Mouse (Mus musculus): ENCODE results near the gene Acot7. TPM values are rescaled to one million over a fixed set of nuclear protein-coding genes. Genes with fewer than 3 reads are reported as not detected.

Gene Acot7
- polyA plus RNA-seq, 2 experiments: 47.3 to 50.3 TPM

GRCm38 (mm10) chr4:152214871-152215415, 37.0 kb downstream of the Acot7 start:
- ATAC-seq (ENCODE audit: low FRiP score, low read depth): no peak
- 74% methylated on average over 8 of the region's 8 CpGs for WGBS
- TF ChIP-seq POLR2A (IDR thresholded peaks at IDR 0.05; ENCODE audit: borderline replicate concordance, extremely low read depth, insufficient read depth, insufficient read length): no peak
- H3K4me3 ChIP-seq (replicated peaks; ENCODE audit: low read length): no peak overlapping the region
- no peaks in the 10 kb centered on the region for H3K4me1 ChIP-seq (ENCODE audit: control insufficient read depth, insufficient read depth, low read length)
- no peak overlapping the region for H3K4me2 ChIP-seq (replicated peaks; ENCODE audit: low read depth, low read length, severe bottlenecking)
- no peak overlapping the region for H3K27ac ChIP-seq (replicated peaks; ENCODE audit: low read depth, low read length)
- DNase-seq (ENCODE audit: low spot score): no peak
- H3K36me3 ChIP-seq (ENCODE audit: control insufficient read depth, insufficient read depth, low read length): no peaks in the 10 kb centered on the region
- no peaks in the 10 kb centered on the region for H3K27me3 ChIP-seq (ENCODE audit: control insufficient read depth, insufficient read depth, low read length)
- no peak overlapping the region for H3K9ac ChIP-seq (ENCODE audit: low read depth, low read length, severe bottlenecking)
- H3K9me3 ChIP-seq (ENCODE audit: control insufficient read depth, low read length): no peaks in the 10 kb centered on the region

- TF ChIP-seq POLR2A (IDR thresholded peaks at IDR 0.05; ENCODE audit: borderline replicate concordance, extremely low read depth, insufficient read depth, insufficient read length): no peak
- H3K9me3 ChIP-seq (ENCODE audit: control insufficient read depth, low read length): no peaks in the 10 kb centered on the region
- no peak overlapping the region for H3K9ac ChIP-seq (ENCODE audit: low read depth, low read length, severe bottlenecking)
- H3K36me3 ChIP-seq (ENCODE audit: control insufficient read depth, insufficient read depth, low read length): no peaks in the 10 kb centered on the region
- WGBS: 91% methylated on average over 3 of the region's 3 CpGs
- no peak overlapping the region for H3K4me3 ChIP-seq (replicated peaks; ENCODE audit: low read length)
- no peaks in the 10 kb centered on the region for H3K27me3 ChIP-seq (ENCODE audit: control insufficient read depth, insufficient read depth, low read length)
- ATAC-seq (ENCODE audit: low FRiP score, low read depth) (no peak), DNase-seq (ENCODE audit: low spot score) (no peak)
- H3K4me1 ChIP-seq (ENCODE audit: control insufficient read depth, insufficient read depth, low read length): no peaks in the 10 kb centered on the region; the same call in 1 of the 2 replicates
- no peak overlapping the region for H3K4me2 ChIP-seq (replicated peaks; ENCODE audit: low read depth, low read length, severe bottlenecking)
- H3K27ac ChIP-seq (replicated peaks; ENCODE audit: low read depth, low read length): no peak overlapping the region
These were observed 41.7 kb downstream of the Acot7 start for GRCm38 (mm10) chr4:152219591-152219990.

- no peaks in the 10 kb centered on the region for H3K27me3 ChIP-seq (ENCODE audit: control insufficient read depth, insufficient read depth, low read length)
- H3K36me3 ChIP-seq (ENCODE audit: control insufficient read depth, insufficient read depth, low read length): no peaks in the 10 kb centered on the region
- 0 out of 2 replicates have a peak overlapping the region, but pooled peaks have one; percentile 58 for H3K27ac ChIP-seq (replicated peaks; ENCODE audit: low read depth, low read length)
- DNase-seq (ENCODE audit: low spot score) (no peak), ATAC-seq (ENCODE audit: low FRiP score, low read depth) (no peak)
- TF ChIP-seq POLR2A (IDR thresholded peaks at IDR 0.05; ENCODE audit: borderline replicate concordance, extremely low read depth, insufficient read depth, insufficient read length): no peak
- no peak overlapping the region for H3K9ac ChIP-seq (ENCODE audit: low read depth, low read length, severe bottlenecking)
- no peaks in the 10 kb centered on the region; the same call in 1 of the 2 replicates for H3K4me1 ChIP-seq (ENCODE audit: control insufficient read depth, insufficient read depth, low read length)
- 58% methylated on average over 7 of the region's 7 CpGs for WGBS
- no peak overlapping the region for H3K4me3 ChIP-seq (replicated peaks; ENCODE audit: low read length)
- no peak overlapping the region for H3K4me2 ChIP-seq (replicated peaks; ENCODE audit: low read depth, low read length, severe bottlenecking)
- H3K9me3 ChIP-seq (ENCODE audit: control insufficient read depth, low read length): no peaks in the 10 kb centered on the region
These were observed 43.0 kb downstream of the Acot7 start for GRCm38 (mm10) chr4:152220771-152221410.

- Histone ChIP-seq H3K27ac (replicated peaks; ENCODE audit: low read depth, low read length) (no peak overlapping the region), H3K4me1 (ENCODE audit: control insufficient read depth, insufficient read depth, low read length) (no peaks in the 10 kb centered on the region; the same call in 1 of the 2 replicates), H3K9me3 (ENCODE audit: control insufficient read depth, low read length) (no peaks in the 10 kb centered on the region), H3K27me3 (ENCODE audit: control insufficient read depth, insufficient read depth, low read length) (no peaks in the 10 kb centered on the region), H3K4me3 (replicated peaks; ENCODE audit: low read length) (no peak overlapping the region), H3K9ac (ENCODE audit: low read depth, low read length, severe bottlenecking) (no peak overlapping the region), H3K36me3 (ENCODE audit: control insufficient read depth, insufficient read depth, low read length) (no peaks in the 10 kb centered on the region), H3K4me2 (replicated peaks; ENCODE audit: low read depth, low read length, severe bottlenecking) (no peak overlapping the region)
- WGBS: 58% methylated on average over 9 of the region's 9 CpGs
- no peak for TF ChIP-seq POLR2A (IDR thresholded peaks at IDR 0.05; ENCODE audit: borderline replicate concordance, extremely low read depth, insufficient read depth, insufficient read length)
- DNase-seq (ENCODE audit: low spot score) (peak; percentile 13), ATAC-seq (ENCODE audit: low FRiP score, low read depth) (peak; percentile 39; the same call in 1 of the 2 replicates)
These were observed 43.5 kb downstream of the Acot7 start for GRCm38 (mm10) chr4:152221411-152221887.

GRCm38 (mm10) chr4:152222111-152222510, 44.2 kb downstream of the Acot7 start:
- no peak for ATAC-seq (ENCODE audit: low FRiP score, low read depth)
- Histone ChIP-seq H3K4me3 (replicated peaks; ENCODE audit: low read length) (no peak overlapping the region), H3K9me3 (ENCODE audit: control insufficient read depth, low read length) (no peaks in the 10 kb centered on the region), H3K9ac (ENCODE audit: low read depth, low read length, severe bottlenecking) (no peak overlapping the region), H3K4me1 (ENCODE audit: control insufficient read depth, insufficient read depth, low read length) (no peaks in the 10 kb centered on the region; the same call in 1 of the 2 replicates), H3K4me2 (replicated peaks; ENCODE audit: low read depth, low read length, severe bottlenecking) (no peak overlapping the region), H3K27ac (replicated peaks; ENCODE audit: low read depth, low read length) (no peak overlapping the region), H3K27me3 (ENCODE audit: control insufficient read depth, insufficient read depth, low read length) (no peaks in the 10 kb centered on the region), H3K36me3 (ENCODE audit: control insufficient read depth, insufficient read depth, low read length) (no peaks in the 10 kb centered on the region)
- no peak for TF ChIP-seq POLR2A (IDR thresholded peaks at IDR 0.05; ENCODE audit: borderline replicate concordance, extremely low read depth, insufficient read depth, insufficient read length)
- DNase-seq (ENCODE audit: low spot score): no peak
- WGBS: 82% methylated on average over 6 of the region's 6 CpGs
